In the genomic region with DNA sequence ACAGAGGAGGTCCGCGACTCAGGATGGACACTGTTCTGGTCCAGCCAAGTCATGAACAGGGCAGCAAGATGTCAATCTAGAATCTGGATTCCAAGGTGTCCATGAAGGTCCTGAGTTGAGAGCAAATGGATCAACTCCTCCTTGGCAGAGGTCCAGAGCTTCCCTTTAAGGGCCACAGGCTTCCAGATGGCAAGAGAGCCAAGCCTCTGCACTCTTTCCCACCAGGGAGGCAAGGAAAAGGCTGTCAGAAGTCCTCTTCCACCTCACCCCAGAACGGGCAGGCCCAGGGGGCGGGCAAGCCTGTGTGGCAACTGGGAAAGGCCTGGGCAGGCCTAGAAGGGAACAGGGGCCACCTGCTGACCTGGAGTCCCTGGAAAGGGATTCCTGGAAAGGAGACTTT, we compare ENCODE assay signal across 10 mouse cellular contexts. TPM values are rescaled to one million over a fixed set of nuclear protein-coding genes. Genes with fewer than 3 reads are reported as not detected.
DNase-seq lines count a peak whose midpoint lies in the region; ATAC-seq and TF ChIP-seq lines count a peak whose summit lies in the region.
"Had no signal": no experiment of that assay in that cellular context is flagged by ENCODE, and none has a peak within 500 bp of the region (broad histone marks: within the 10 kb centered on the region; RNA-seq: fewer than 3 reads in every experiment).

No protein-coding gene starts in this region.

- no peak for TF ChIP-seq CTCF in forebrain, postnatal 0 days (IDR thresholded peaks at IDR 0.05; ENCODE audit: low read depth)

- peak overlapping the region; percentile 18; the same call in 1 of the 2 replicates for H3K9ac ChIP-seq in kidney, embryonic 14.5 days (ENCODE audit: low read depth, low read length)
- no peak overlapping the region for H3K9ac ChIP-seq in forebrain, postnatal 0 days
- H3K9ac ChIP-seq in midbrain, embryonic 16.5 days (ENCODE audit: low read depth, low read length): no peak overlapping the region
- H3K9ac ChIP-seq in kidney, embryonic 15.5 days: no peak overlapping the region
- H3K9ac ChIP-seq: limb, embryonic 15.5 days had no signal

- no peaks in the 10 kb centered on the region for H3K9me3 ChIP-seq in kidney, embryonic 14.5 days (ENCODE audit: control insufficient read depth, low read length)
- H3K9me3 ChIP-seq in forebrain, postnatal 0 days (ENCODE audit: low read length): no peaks in the 10 kb centered on the region
- no peaks in the 10 kb centered on the region for H3K9me3 ChIP-seq in midbrain, embryonic 16.5 days (replicated peaks; ENCODE audit: control insufficient read depth, low read length, poor library complexity, severe bottlenecking)
- H3K9me3 ChIP-seq in kidney, embryonic 15.5 days (replicated peaks): no peaks in the 10 kb centered on the region
- H3K9me3 ChIP-seq: limb, embryonic 15.5 days had no signal

- 84% methylated on average over 4 of the region's 4 CpGs for WGBS in kidney, embryonic 14.5 days
- 55% methylated on average over 4 of the region's 4 CpGs for WGBS in forebrain, postnatal 0 days
- 60% methylated on average over 4 of the region's 4 CpGs for WGBS in midbrain, embryonic 16.5 days
- 81% methylated on average over 4 of the region's 4 CpGs for WGBS in kidney, embryonic 15.5 days

- H3K4me3 ChIP-seq in kidney, embryonic 14.5 days (ENCODE audit: low read length): no peak overlapping the region
- no peak overlapping the region for H3K4me3 ChIP-seq in forebrain, postnatal 0 days (ENCODE audit: low read depth, low read length)
- no peak overlapping the region for H3K4me3 ChIP-seq in midbrain, embryonic 16.5 days (ENCODE audit: low read depth, low read length)
- H3K4me3 ChIP-seq in kidney, embryonic 15.5 days (replicated peaks): no peak overlapping the region
- H3K4me3 ChIP-seq: limb, embryonic 15.5 days had no signal

- H3K36me3 ChIP-seq in kidney, embryonic 14.5 days (ENCODE audit: control insufficient read depth, insufficient read depth, low read length): no peaks in the 10 kb centered on the region
- H3K36me3 ChIP-seq in forebrain, postnatal 0 days (ENCODE audit: insufficient read depth): no peaks in the 10 kb centered on the region
- H3K36me3 ChIP-seq in midbrain, embryonic 16.5 days (ENCODE audit: control insufficient read depth, insufficient read depth, low read length): no peaks in the 10 kb centered on the region
- H3K36me3 ChIP-seq in kidney, embryonic 15.5 days: no peaks in the 10 kb centered on the region
- H3K36me3 ChIP-seq: limb, embryonic 15.5 days had no signal

- no peak for ATAC-seq in kidney, embryonic 14.5 days (ENCODE audit: low FRiP score, low TSS enrichment)
- ATAC-seq in forebrain, postnatal 0 days: no peak
- no peak for ATAC-seq in midbrain, embryonic 16.5 days
- no peak for ATAC-seq in kidney, embryonic 15.5 days (replicated peaks; ENCODE audit: low FRiP score)

- intact Hi-C loops in heart, postnatal 14 days (cut with DNase I): no loop called here

- H3K27ac ChIP-seq in kidney, embryonic 14.5 days (ENCODE audit: low read depth, low read length): no peak overlapping the region
- H3K27ac ChIP-seq in forebrain, postnatal 0 days (ENCODE audit: low read depth, low read length): peak overlapping the region; percentile 72
- peak overlapping the region; percentile 54; the same call in 1 of the 2 replicates for H3K27ac ChIP-seq in midbrain, embryonic 16.5 days (ENCODE audit: low read length)
- H3K27ac ChIP-seq in kidney, embryonic 15.5 days: no peak overlapping the region
- H3K27ac ChIP-seq: limb, embryonic 15.5 days had no signal

- H3K4me1 ChIP-seq in kidney, embryonic 14.5 days (ENCODE audit: control insufficient read depth, insufficient read depth, low read length): peaks cover 11% of the 10 kb centered on the region; the same call in 1 of the 2 replicates
- peaks cover 18% of the 10 kb centered on the region for H3K4me1 ChIP-seq in forebrain, postnatal 0 days (ENCODE audit: insufficient read depth)
- H3K4me1 ChIP-seq in midbrain, embryonic 16.5 days (ENCODE audit: control insufficient read depth, insufficient read depth, low read length): peaks cover 33% of the 10 kb centered on the region
- peaks cover 16% of the 10 kb centered on the region for H3K4me1 ChIP-seq in kidney, embryonic 15.5 days

- H3K4me2 ChIP-seq in kidney, embryonic 14.5 days (replicated peaks; ENCODE audit: low read depth, low read length): no peak overlapping the region
- no peak overlapping the region for H3K4me2 ChIP-seq in forebrain, postnatal 0 days (ENCODE audit: low read depth)
- no peak overlapping the region for H3K4me2 ChIP-seq in midbrain, embryonic 16.5 days (ENCODE audit: low read length)
- no peak overlapping the region for H3K4me2 ChIP-seq in kidney, embryonic 15.5 days
- H3K4me2 ChIP-seq: limb, embryonic 15.5 days had no signal

- H3K27me3 ChIP-seq in kidney, embryonic 14.5 days (ENCODE audit: control insufficient read depth, insufficient read depth, low read length): no peaks in the 10 kb centered on the region
- H3K27me3 ChIP-seq in forebrain, postnatal 0 days (ENCODE audit: insufficient read depth, low read length): no peaks in the 10 kb centered on the region
- H3K27me3 ChIP-seq in midbrain, embryonic 16.5 days (ENCODE audit: control insufficient read depth, insufficient read depth, low read depth, low read length): no peaks in the 10 kb centered on the region
- no peaks in the 10 kb centered on the region for H3K27me3 ChIP-seq in kidney, embryonic 15.5 days
- H3K27me3 ChIP-seq: limb, embryonic 15.5 days had no signal

- DNase-seq in kidney, postnatal 25 days: no peak
- DNase-seq in cerebellum, postnatal 10 days: peak; percentile 84 to 86
- no peak for DNase-seq in forebrain, postnatal 0 days
- no peak for DNase-seq in heart, postnatal 14 days
- no peak for DNase-seq in right cerebral cortex, postnatal 4 days

RNA-seq across cellular contexts. Expression of a gene that starts 58.7 kb away (rescaled TPM):
- 3.0 and 6.2 TPM in 2 replicates for polyA plus RNA-seq in kidney, embryonic 14.5 days (2014; fragmentation: Nextera tagmentation; extraction: Ambion mirVana)
- 35.6 and 60.8 TPM in 2 replicates for total RNA-seq in forebrain, postnatal 0 days (2014; rRNA removed)
- 5.0 and 11.7 TPM in 2 replicates for polyA plus RNA-seq in forebrain, postnatal 0 days (2015; fragmentation: Nextera tagmentation; extraction: Ambion mirVana)
- polyA plus RNA-seq in midbrain, embryonic 16.5 days (2015; fragmentation: Nextera tagmentation; extraction: Ambion mirVana): 19.8 and 22.7 TPM in 2 replicates
- 1 to 10 TPM; 3.2 to 3.6 TPM for total RNA-seq in heart, postnatal 14 days (2021)
- polyA plus RNA-seq in kidney, embryonic 15.5 days (2015; fragmentation: Nextera tagmentation; extraction: Ambion mirVana): 5.4 and 6.0 TPM in 2 replicates
- total RNA-seq: MEL had no signal

Comparison
In these comparisons a context has a peak if more than half of its experiments do, and no peak if none do; other contexts are left out.
1. H3K27ac ChIP-seq: peak in forebrain, postnatal 0 days (single experiment) and midbrain, embryonic 16.5 days (single experiment); none in kidney, embryonic 14.5 days (single experiment) and kidney, embryonic 15.5 days (single experiment).
2. DNase-seq: peak in cerebellum, postnatal 10 days (2 of 2); none in kidney, postnatal 25 days (0 of 2), forebrain, postnatal 0 days (single experiment), heart, postnatal 14 days (0 of 2) and right cerebral cortex, postnatal 4 days (single experiment).